Mouse (Mus musculus) forebrain, embryonic 15.5 days (tissue): ENCODE results near the gene Kat6b. TPM values are rescaled to one million over a fixed set of nuclear protein-coding genes. Genes with fewer than 3 reads are reported as not detected.

Experiments
- ATAC-seq: fragments of 200-750 bp; cut with Nextera tagmentation; replicated peaks from 2 replicates; pipeline ENCODE4 v1.8.0; 2017; ENCODE audit warnings: mild to moderate bottlenecking, moderate TSS enrichment, moderate library complexity
- H3K27ac ChIP-seq: fragments of 300-500 bp; sonication (generic); replicated peaks from 2 replicates; pipeline ENCODE4 v1.5.1; 2015; ENCODE audit warnings: mild to moderate bottlenecking, inconsistent platforms
- H3K27me3 ChIP-seq: fragments of 300-500 bp; sonication (generic); 2 replicates; pipeline ENCODE4 v1.6.1; 2015; ENCODE audit warnings: inconsistent platforms
- H3K36me3 ChIP-seq: fragments of 300-500 bp; sonication (generic); 2 replicates; pipeline ENCODE4 v1.6.1; 2015; ENCODE audit warnings: mild to moderate bottlenecking, inconsistent platforms
- H3K4me1 ChIP-seq: fragments of 300-500 bp; sonication (generic); 2 replicates; pipeline ENCODE4 v1.6.1; 2015; ENCODE audit warnings: inconsistent platforms
- H3K4me2 ChIP-seq: fragments of 300-500 bp; sonication (generic); replicated peaks from 2 replicates; pipeline ENCODE4 v1.6.1; 2015; ENCODE audit warnings: mild to moderate bottlenecking, inconsistent platforms
- H3K4me3 ChIP-seq: fragments of 300-500 bp; sonication (generic); 2 replicates; pipeline ENCODE4 v1.5.1; 2015; ENCODE audit warnings: mild to moderate bottlenecking, inconsistent platforms
- H3K9ac ChIP-seq: fragments of 300-500 bp; sonication (generic); replicated peaks from 2 replicates; pipeline ENCODE4 v1.6.1; 2015; ENCODE audit warnings: mild to moderate bottlenecking, inconsistent platforms
- H3K9me3 ChIP-seq: fragments of 300-500 bp; sonication (generic); 2 replicates; pipeline ENCODE4 v1.6.1; 2016; ENCODE audit warnings: inconsistent platforms
- WGBS: fragments of 180-500 bp; shearing (Covaris S2); methylation state at CpG from one replicate; pipeline ENCODE4 v1.1.7; 2015; ENCODE audit warnings: mixed read lengths; 5-methylcytosine and 5-hydroxymethylcytosine counted together
- polyA plus RNA-seq: library from polyadenylated mRNA; unstranded; fragments of >200 nt; fragmentation: Nextera tagmentation; extraction: Ambion mirVana; gene quantifications from 2 replicates; pipeline ENCODE4 v1.2.1, GENCODE M21; 2015

Gene Kat6b
- polyA plus RNA-seq, 1 experiment from 2014 or later, result 29.5 TPM

DNA sequence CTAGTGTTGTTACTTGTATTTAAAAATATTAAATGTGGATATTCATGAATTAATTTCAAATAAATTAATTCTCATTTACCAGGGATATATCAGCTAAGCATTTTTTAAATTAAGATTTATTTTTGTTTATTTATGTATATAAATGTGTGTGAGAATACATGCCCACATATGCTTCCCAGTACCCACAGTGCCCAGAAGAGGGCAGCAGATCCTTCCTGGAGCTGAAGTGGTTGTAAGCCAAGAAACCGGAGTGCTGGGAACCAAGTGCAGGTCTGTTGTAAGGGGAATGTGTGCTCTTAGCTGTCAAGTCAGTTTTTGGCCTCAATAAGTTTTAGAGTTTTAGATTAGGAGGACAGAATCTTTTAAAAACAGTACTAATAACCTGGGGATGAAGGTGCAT is 110.9 kb downstream of the Kat6b start:
- WGBS, result 98% methylated on average over 1 of the region's 1 CpGs

GRCm38 (mm10) chr14:21592985-21593750 is 111.9 kb downstream of the Kat6b start:
- no peaks in the 10 kb centered on the region for H3K27me3 ChIP-seq
- no peak for ATAC-seq
- H3K9ac ChIP-seq, result no peak overlapping the region
- no peak overlapping the region for H3K4me2 ChIP-seq
- peaks cover 12% of the 10 kb centered on the region; the same call in 1 of the 2 replicates for H3K4me1 ChIP-seq
- no peak overlapping the region for H3K4me3 ChIP-seq
- WGBS, result 90% methylated on average over 8 of the region's 8 CpGs
- H3K9me3 ChIP-seq, result no peaks in the 10 kb centered on the region
- H3K36me3 ChIP-seq, result 0 out of 2 replicates have a peak, but pooled peaks cover 2% of the 10 kb centered on the region
- no peak overlapping the region for H3K27ac ChIP-seq

More for the DNA sequence above, 110.9 kb downstream of the Kat6b start:
- Histone ChIP-seq H3K4me2 (no peak overlapping the region), H3K4me1 (peaks cover 11% of the 10 kb centered on the region; the same call in 1 of the 2 replicates), H3K27ac (no peak overlapping the region), H3K9me3 (no peaks in the 10 kb centered on the region), H3K4me3 (no peak overlapping the region), H3K9ac (no peak overlapping the region), H3K27me3 (no peaks in the 10 kb centered on the region), H3K36me3 (0 out of 2 replicates have a peak, but pooled peaks cover 2% of the 10 kb centered on the region)
- no peak for ATAC-seq

GRCm38 (mm10) chr14:21599446-21600173 is 118.4 kb downstream of the Kat6b start:
- Histone ChIP-seq H3K4me3 (no peak overlapping the region), H3K36me3 (0 out of 2 replicates have a peak, but pooled peaks cover 2% of the 10 kb centered on the region), H3K4me2 (no peak overlapping the region), H3K9me3 (no peaks in the 10 kb centered on the region), H3K9ac (no peak overlapping the region), H3K4me1 (peaks cover 37% of the 10 kb centered on the region), H3K27me3 (no peaks in the 10 kb centered on the region), H3K27ac (peak overlapping the region; percentile 62)
- WGBS, result 8% methylated on average over 9 of the region's 9 CpGs
- peak; percentile 75 for ATAC-seq

GRCm38 (mm10) chr14:21600174-21600566 is 118.9 kb downstream of the Kat6b start:
- no peak overlapping the region for H3K9ac ChIP-seq
- no peak overlapping the region for H3K4me2 ChIP-seq
- WGBS, result 14% methylated on average over 5 of the region's 5 CpGs
- no peaks in the 10 kb centered on the region for H3K27me3 ChIP-seq
- no peak; the same call in 1 of the 2 replicates for ATAC-seq
- H3K4me3 ChIP-seq, result no peak overlapping the region
- H3K4me1 ChIP-seq, result peaks cover 37% of the 10 kb centered on the region
- 0 out of 2 replicates have a peak, but pooled peaks cover 2% of the 10 kb centered on the region for H3K36me3 ChIP-seq
- H3K27ac ChIP-seq, result peak overlapping the region; percentile 62
- H3K9me3 ChIP-seq, result no peaks in the 10 kb centered on the region

DNA sequence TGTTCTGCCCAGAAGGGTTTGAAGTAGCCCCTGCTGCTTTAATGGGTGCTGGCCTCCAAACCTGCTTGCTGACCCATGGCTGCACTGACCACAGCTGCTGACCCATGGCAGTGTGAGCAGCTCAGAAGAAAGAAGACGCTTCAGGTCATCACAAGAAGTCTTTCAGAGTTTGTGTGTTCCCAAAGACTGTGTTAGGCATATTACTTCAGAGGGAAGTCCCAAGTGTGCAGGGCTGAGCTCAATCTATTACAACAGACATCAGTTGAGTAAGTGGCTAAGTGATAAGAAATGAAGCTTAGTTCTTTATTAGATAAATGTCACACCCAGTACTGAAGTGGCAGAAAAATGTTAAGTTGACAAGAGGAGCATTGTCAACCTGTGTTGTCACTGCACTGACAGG is 119.4 kb downstream of the Kat6b start:
- no peak for ATAC-seq
- H3K27ac ChIP-seq, result peak overlapping the region; percentile 62

GRCm38 (mm10) chr14:21602166-21602565 is 120.9 kb downstream of the Kat6b start:
- H3K36me3 ChIP-seq, result no peaks in the 10 kb centered on the region
- WGBS, result 79% methylated on average over 12 of the region's 12 CpGs
- no peak overlapping the region for H3K9ac ChIP-seq
- H3K4me2 ChIP-seq, result no peak overlapping the region
- no peak overlapping the region for H3K27ac ChIP-seq
- no peak overlapping the region for H3K4me3 ChIP-seq
- peaks cover 37% of the 10 kb centered on the region for H3K4me1 ChIP-seq
- no peak for ATAC-seq
- H3K9me3 ChIP-seq, result no peaks in the 10 kb centered on the region
- no peaks in the 10 kb centered on the region for H3K27me3 ChIP-seq

More for the DNA sequence above, 119.4 kb downstream of the Kat6b start:
- Histone ChIP-seq H3K4me2 (no peak overlapping the region), H3K4me1 (peaks cover 37% of the 10 kb centered on the region), H3K27me3 (no peaks in the 10 kb centered on the region), H3K9me3 (no peaks in the 10 kb centered on the region), H3K36me3 (0 out of 2 replicates have a peak, but pooled peaks cover 2% of the 10 kb centered on the region), H3K4me3 (no peak overlapping the region), H3K9ac (no peak overlapping the region)
- 49% methylated on average over 1 of the region's 1 CpGs for WGBS

GRCm38 (mm10) chr14:21602937-21603336 is 121.7 kb downstream of the Kat6b start:
- no peak overlapping the region for H3K9ac ChIP-seq
- no peak overlapping the region for H3K4me3 ChIP-seq
- WGBS, result 79% methylated on average over 4 of the region's 4 CpGs
- H3K4me1 ChIP-seq, result peaks cover 41% of the 10 kb centered on the region
- no peak overlapping the region for H3K27ac ChIP-seq
- ATAC-seq, result no peak
- H3K4me2 ChIP-seq, result no peak overlapping the region
- H3K36me3 ChIP-seq, result no peaks in the 10 kb centered on the region
- no peaks in the 10 kb centered on the region for H3K9me3 ChIP-seq
- no peaks in the 10 kb centered on the region for H3K27me3 ChIP-seq

GRCm38 (mm10) chr14:21607686-21608085 is 126.5 kb downstream of the Kat6b start:
- Histone ChIP-seq H3K4me2 (no peak overlapping the region), H3K4me1 (peaks cover 35% of the 10 kb centered on the region), H3K9me3 (no peaks in the 10 kb centered on the region)

GRCm38 (mm10) chr14:21608886-21609285 is 127.7 kb downstream of the Kat6b start:
- H3K9me3 ChIP-seq, result no peaks in the 10 kb centered on the region
- no peak overlapping the region for H3K4me3 ChIP-seq
- 3% methylated on average over 4 of the region's 4 CpGs for WGBS
- H3K4me2 ChIP-seq, result 0 out of 2 replicates have a peak overlapping the region, but pooled peaks have one; percentile 0
- peaks cover 46% of the 10 kb centered on the region for H3K4me1 ChIP-seq
- H3K27me3 ChIP-seq, result no peaks in the 10 kb centered on the region
- no peaks in the 10 kb centered on the region for H3K36me3 ChIP-seq
- peak overlapping the region; percentile 86 for H3K27ac ChIP-seq
- ATAC-seq, result no peak
- no peak overlapping the region for H3K9ac ChIP-seq

More at GRCm38 (mm10) chr14:21607686-21608085, 126.5 kb downstream of the Kat6b start:
- no peak for ATAC-seq
- Histone ChIP-seq H3K27me3 (no peaks in the 10 kb centered on the region), H3K36me3 (no peaks in the 10 kb centered on the region), H3K9ac (peak overlapping the region; percentile 3; the same call in 1 of the 2 replicates), H3K4me3 (no peak overlapping the region), H3K27ac (peak overlapping the region; percentile 86)
- WGBS, result 23% methylated on average over 4 of the region's 4 CpGs

GRCm38 (mm10) chr14:21610224-21610623 is 129.0 kb downstream of the Kat6b start:
- 4% methylated on average over 3 of the region's 3 CpGs for WGBS
- no peak overlapping the region for H3K4me3 ChIP-seq
- H3K27ac ChIP-seq, result peak overlapping the region; percentile 64

GRCm38 (mm10) chr14:21613031-21613430 is 131.8 kb downstream of the Kat6b start:
- Histone ChIP-seq H3K36me3 (no peaks in the 10 kb centered on the region), H3K4me2 (no peak overlapping the region), H3K4me1 (peaks cover 46% of the 10 kb centered on the region), H3K27me3 (no peaks in the 10 kb centered on the region), H3K27ac (no peak overlapping the region; the same call in 1 of the 2 replicates), H3K9ac (no peak overlapping the region), H3K4me3 (no peak overlapping the region), H3K9me3 (no peaks in the 10 kb centered on the region)
- WGBS, result 90% methylated on average over 6 of the region's 6 CpGs
- no peak for ATAC-seq

More at GRCm38 (mm10) chr14:21610224-21610623, 129.0 kb downstream of the Kat6b start:
- H3K9ac ChIP-seq, result no peak overlapping the region
- peak; percentile 80 for ATAC-seq
- no peaks in the 10 kb centered on the region for H3K27me3 ChIP-seq
- no peak overlapping the region for H3K4me2 ChIP-seq
- no peaks in the 10 kb centered on the region for H3K9me3 ChIP-seq
- no peaks in the 10 kb centered on the region for H3K36me3 ChIP-seq
- H3K4me1 ChIP-seq, result peaks cover 49% of the 10 kb centered on the region

DNA sequence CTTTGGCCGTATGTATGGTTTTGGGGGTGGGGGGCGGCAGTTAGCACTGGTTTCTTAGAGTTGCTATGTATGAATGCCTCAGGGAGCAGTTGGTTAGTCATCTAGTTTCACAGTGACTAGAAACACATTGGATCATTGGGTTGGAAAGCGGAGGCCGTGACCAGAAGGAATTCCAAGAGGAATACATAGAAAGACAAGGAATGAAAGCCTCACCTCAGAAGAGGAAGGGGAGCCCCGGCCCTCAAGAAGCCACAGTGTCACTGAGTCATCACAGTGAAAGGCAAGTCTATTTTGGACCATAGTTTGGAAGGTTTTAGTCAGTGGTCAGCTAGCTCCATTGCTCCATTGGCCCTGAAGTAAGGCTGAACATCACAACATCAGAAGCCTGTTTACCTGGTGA is 132.9 kb downstream of the Kat6b start:
- peak overlapping the region; percentile 49; the same call in 1 of the 2 replicates for H3K27ac ChIP-seq

More for the DNA sequence above, 132.9 kb downstream of the Kat6b start:
- Histone ChIP-seq H3K4me3 (no peak overlapping the region), H3K9ac (no peak overlapping the region), H3K4me2 (no peak overlapping the region), H3K9me3 (no peaks in the 10 kb centered on the region), H3K4me1 (peaks cover 35% of the 10 kb centered on the region), H3K27me3 (no peaks in the 10 kb centered on the region), H3K36me3 (peaks cover 4% of the 10 kb centered on the region; the same call in 1 of the 2 replicates)
- no peak for ATAC-seq
- WGBS, result 93% methylated on average over 5 of the region's 5 CpGs
